Mouse (Mus musculus) retina, embryonic 14.5 days (tissue): ENCODE data around the gene Pdzph1.

Experiments used
- DNase-seq: peaks from one replicate; pipeline ENCODE4 v3.0.0-alpha.2; 2015; ENCODE audit warnings: low spot score

Pdzph1 gene

GRCm38 (mm10) chr17:58991275-58991674 is at the start of gene Pdzph1:
TSS of gene Pdzph1 (minus strand) at chr17:58991375.
- no peak for DNase-seq

GRCm38 (mm10) chr17:59039754-59040153 is 48.6 kb upstream of the Pdzph1 start:
- DNase-seq: peak; percentile 58

- DNase-seq: no peak
Observed at GRCm38 (mm10) chr17:59033445-59033844, 42.3 kb upstream of the Pdzph1 start.

GRCm38 (mm10) chr17:59026336-59026735 is 35.2 kb upstream of the Pdzph1 start:
- DNase-seq: no peak

GRCm38 (mm10) chr17:59024502-59024901 is 33.3 kb upstream of the Pdzph1 start:
- DNase-seq: peak; percentile 24

- DNase-seq: peak; percentile 78
Observed at GRCm38 (mm10) chr17:59023971-59024370, 32.8 kb upstream of the Pdzph1 start.

GRCm38 (mm10) chr17:59018666-59019065 is 27.5 kb upstream of the Pdzph1 start:
- no peak for DNase-seq

- DNase-seq: peak; percentile 71
Observed at GRCm38 (mm10) chr17:59013091-59013459, 21.9 kb upstream of the Pdzph1 start, which contains the start of gene Nudt12. TSS of gene Nudt12 (minus strand) at chr17:59013372.

GRCm38 (mm10) chr17:59012421-59013090 is 21.4 kb upstream of the Pdzph1 start:
- DNase-seq: peak; percentile 49

GRCm38 (mm10) chr17:59011546-59012307 is 20.6 kb upstream of the Pdzph1 start:
- no peak for DNase-seq

- no peak for DNase-seq
Observed at GRCm38 (mm10) chr17:58973237-58973636, 17.9 kb downstream of the Pdzph1 start.

- peak; percentile 57 for DNase-seq
Observed at GRCm38 (mm10) chr17:58959905-58960304, 31.3 kb downstream of the Pdzph1 start.

GRCm38 (mm10) chr17:58957055-58957454 is 34.1 kb downstream of the Pdzph1 start:
- DNase-seq: no peak

- DNase-seq: no peak
Observed at GRCm38 (mm10) chr17:58943015-58943822, 48.0 kb downstream of the Pdzph1 start.

- no peak for DNase-seq
Observed at GRCm38 (mm10) chr17:58938598-58938997, 52.6 kb downstream of the Pdzph1 start.

- no peak for DNase-seq
Observed at GRCm38 (mm10) chr17:58937533-58937932, 53.6 kb downstream of the Pdzph1 start.

- no peak for DNase-seq
Observed at GRCm38 (mm10) chr17:58932983-58933280, 58.2 kb downstream of the Pdzph1 start.

GRCm38 (mm10) chr17:58932279-58932982 is 58.7 kb downstream of the Pdzph1 start:
- peak; percentile 33 for DNase-seq

- no peak for DNase-seq
Observed at GRCm38 (mm10) chr17:58924754-58925546, 66.2 kb downstream of the Pdzph1 start.

GRCm38 (mm10) chr17:58923901-58924476 is 67.2 kb downstream of the Pdzph1 start:
- DNase-seq: peak; percentile 27

GRCm38 (mm10) chr17:58923316-58923866 is 67.8 kb downstream of the Pdzph1 start:
- DNase-seq: peak; percentile 11
